Mouse (Mus musculus) erythroblast, embryonic 14.5 days (primary cell): ENCODE data around the gene Pik3r6.

Source experiments
- GATA1 ChIP-seq: IDR thresholded peaks from 2 replicates; pipeline ENCODE4 v1.6.1; 2012; ENCODE audit warnings: low read length, inconsistent platforms, mixed read lengths
- TAL1 ChIP-seq: IDR thresholded peaks from 3 replicates; pipeline ENCODE4 v1.6.1; 2012; ENCODE audit warnings: low read length, inconsistent platforms, mixed read lengths

DNA sequence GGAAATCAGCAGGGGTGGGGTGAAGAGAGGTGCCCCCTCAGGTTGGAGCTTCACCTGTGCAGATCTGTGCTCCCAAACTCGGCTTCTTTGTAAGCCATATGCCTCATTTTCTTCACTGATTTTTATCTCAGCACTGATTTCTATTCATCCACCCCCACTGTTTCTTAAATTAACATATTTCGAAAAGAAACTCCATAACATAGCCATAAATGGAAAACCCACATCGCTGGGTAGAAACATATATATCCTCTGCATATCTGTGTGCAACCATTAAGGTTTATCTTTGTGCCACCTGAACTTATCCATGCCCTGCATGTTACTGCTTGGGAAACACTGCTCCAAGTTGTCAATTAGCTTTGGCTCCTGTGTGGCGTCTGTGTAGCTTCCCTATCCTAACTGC lies 23.6 kb downstream of the Pik3r6 start:
- no peak for TF ChIP-seq GATA1
- no peak for TF ChIP-seq TAL1
